Mouse (Mus musculus) heart, adult 9 months (tissue): ENCODE data around the gene Gm49391.
"Not testable (repeated sequence)": the region's sequence is repeated elsewhere in the genome, so short reads cannot be mapped to it uniquely, and the experiment has no call there.

ENCODE experiments used
- DNase-seq, 2 experiments: peaks; one replicate each; pipeline ENCODE4 v3.0.0; 2022; ENCODE audit warnings: low spot score in 2 of 2

The Gm49391 gene

GRCm38 (mm10) chr13:60936500-60936901 is at the start of gene Gm49391, which contains the start of gene Ctla2a:
Gm49391 (minus strand) TSS chr13:60936571.
Ctla2a (minus strand) TSS chr13:60936625.
- peak; percentile 79 to 92 for DNase-seq

GRCm38 (mm10) chr13:60972319-60972718 is 35.9 kb upstream of the Gm49391 start:
- DNase-seq: not testable (repeated sequence)

- not testable (repeated sequence) for DNase-seq
Observed at GRCm38 (mm10) chr13:60963985-60964384, 27.6 kb upstream of the Gm49391 start.

- DNase-seq: peak; percentile 7 to 39
Observed at GRCm38 (mm10) chr13:60961706-60962105, 25.3 kb upstream of the Gm49391 start.

- DNase-seq: not testable (repeated sequence)
Observed at GRCm38 (mm10) chr13:60941884-60942283, 5.5 kb upstream of the Gm49391 start, which contains the start of gene Tpbpa. Tpbpa (minus strand) TSS chr13:60941984.

GRCm38 (mm10) chr13:60935490-60935889 is 881 bp downstream of the Gm49391 start, which contains the start of gene Gm49393:
Gm49393 (minus strand) TSS chr13:60935590.
- DNase-seq: not testable (repeated sequence)

- DNase-seq: not testable (repeated sequence)
Observed at GRCm38 (mm10) chr13:60904780-60905179, 31.6 kb downstream of the Gm49391 start, which contains the start of gene Tpbpb. Tpbpb (minus strand) TSS chr13:60904880.

- peak; percentile 86 to 95 for DNase-seq
Observed at GRCm38 (mm10) chr13:60897328-60897727, 39.0 kb downstream of the Gm49391 start, which contains the start of gene Ctla2b. Ctla2b (minus strand) TSS chr13:60897447.

- not testable (repeated sequence) for DNase-seq
Observed at GRCm38 (mm10) chr13:60896794-60897193, 39.6 kb downstream of the Gm49391 start, which contains the start of gene Gm49392. Gm49392 (minus strand) TSS chr13:60896894.

- no peak for DNase-seq
Observed at GRCm38 (mm10) chr13:60895406-60896160, 40.8 kb downstream of the Gm49391 start.

GRCm38 (mm10) chr13:60892301-60892700 is 44.1 kb downstream of the Gm49391 start:
- DNase-seq: no peak

GRCm38 (mm10) chr13:60864281-60864680 is 72.1 kb downstream of the Gm49391 start, which contains the start of gene 4930486L24Rik:
4930486L24Rik (minus strand) TSS chr13:60864475.
- no peak for DNase-seq

- peak; percentile 31 to 73 for DNase-seq
Observed at GRCm38 (mm10) chr13:60848241-60849120, 87.9 kb downstream of the Gm49391 start.
